Mouse (Mus musculus): ENCODE results near the gene Eepd1.

GRCm38 (mm10) chr9:25552532-25552931 is 71.2 kb downstream of the Eepd1 start:
- TF ChIP-seq POLR2A (IDR thresholded peaks at IDR 0.05; ENCODE audit: low read depth, low read length) = no peak
- TF ChIP-seq CTCF (IDR thresholded peaks at IDR 0.05; ENCODE audit: extremely low read depth, insufficient read depth, insufficient read length, insufficient replicate concordance) = no peak

Data from spleen, adult 2 months (tissue).